Mouse (Mus musculus) heart, postnatal 4 days (tissue): ENCODE data around the gene Cela3b. TPM values are rescaled to one million over a fixed set of nuclear protein-coding genes. Genes with fewer than 3 reads are reported as not detected.

ENCODE experiments used
- DNase-seq: peaks from one replicate; pipeline ENCODE4 v3.0.0; 2021
- total RNA-seq, 2 experiments: library from RNA; stranded (reverse); gene quantifications; 2 replicates each; pipeline ENCODE4 v1.2.3; 2021

Cela3b gene
- total RNA-seq, 2 experiments from 2014 or later, result not detected

GRCm38 (mm10) chr4:137371596-137372523 is 58.5 kb downstream of the Cela3b start:
- DNase-seq, result no peak

Other genes starting within 250 kb of the Cela3b start
- gene Wnt4, start 153.1 kb downstream of the Cela3b start, total RNA-seq, result under 1 TPM; 0.76 to 0.88 TPM
- gene Cdc42, start 72.8 kb downstream of the Cela3b start, total RNA-seq, result 100 to 1,000 TPM; 276 to 285 TPM
- not detected for gene Cela3a, start 20.7 kb downstream of the Cela3b start, total RNA-seq
- not detected for gene 1700013G24Rik, start 22.7 kb upstream of the Cela3b start, total RNA-seq
- 100 to 1,000 TPM; 467 to 506 TPM for gene Hspg2, start 38.2 kb upstream of the Cela3b start, total RNA-seq
- gene Ldlrad2, start 144.0 kb upstream of the Cela3b start, total RNA-seq, result not detected
- 10 to 100 TPM; 42.1 to 51.7 TPM for gene Usp48, start 163.2 kb upstream of the Cela3b start, total RNA-seq
- 10 to 100 TPM in 1 of 2 experiments, 1 to 10 TPM in 1; 6.9 to 14.3 TPM for gene Rap1gap, start 234.2 kb upstream of the Cela3b start, total RNA-seq